Mouse (Mus musculus) MEL (cell line): ENCODE measurements at regions not wholly inside any gene's neighbourhood (a gene's known extent, or its start where the extent isn't known, plus 50 kb on each side); places are given as distances from the start of the nearest gene placed in this dataset.

Experiments
- DNase-seq: peaks from one replicate; pipeline ENCODE4 v3.0.0; 2011; ENCODE audit warnings: low read depth, low spot score
- H3K27ac ChIP-seq: 2 replicates; pipeline ENCODE4 v1.5.1; 2012; ENCODE audit warnings: low read depth, mild to moderate bottlenecking, control low read depth, low read length, moderate library complexity; ENCODE audit not compliant: control insufficient read depth
- H3K27me3 ChIP-seq, 2 experiments: fragments of 150-350 bp in 1 of 2; sonication (generic) in 1 of 2; 2 replicates each; pipeline ENCODE4 v1.6.1; 2012; ENCODE audit warnings: low read length in 2 of 2, mild to moderate bottlenecking in 2 of 2, improper control_type of control experiment in 1 of 2, moderate library complexity in 1 of 2; ENCODE audit not compliant: insufficient read depth in 2 of 2, control insufficient read depth in 1 of 2
- H3K36me3 ChIP-seq, 2 experiments: 2 replicates each; pipeline ENCODE4 v1.6.1; 2012 to 2014; ENCODE audit warnings: low read length in 2 of 2, improper control_type of control experiment in 1 of 2, inconsistent platforms in 1 of 2, mild to moderate bottlenecking in 1 of 2; ENCODE audit not compliant: insufficient read depth in 2 of 2, control insufficient read depth in 1 of 2
- H3K4me1 ChIP-seq, 2 experiments: fragments of 150-350 bp in 1 of 2; sonication (generic) in 1 of 2; 2 replicates each; pipeline ENCODE4 v1.6.1; 2012; ENCODE audit warnings: low read length in 2 of 2, improper control_type of control experiment in 1 of 2, mild to moderate bottlenecking in 1 of 2; ENCODE audit not compliant: insufficient read depth in 2 of 2, control insufficient read depth in 1 of 2
- H3K4me3 ChIP-seq, 2 experiments: fragments of 150-350 bp in 1 of 2; sonication (generic) in 1 of 2; 2 replicates each; pipeline ENCODE4 v1.5.1; 2012; ENCODE audit warnings: low read depth in 2 of 2, low read length in 2 of 2, mild to moderate bottlenecking in 2 of 2, moderate library complexity in 2 of 2, control low read depth in 1 of 2, improper control_type of control experiment in 1 of 2; ENCODE audit not compliant: control insufficient read depth in 1 of 2, insufficient read depth in 1 of 2
- H3K79me2 ChIP-seq: 2 replicates; pipeline ENCODE4 v1.6.1; 2012; ENCODE audit warnings: mild to moderate bottlenecking, low read length, moderate library complexity; ENCODE audit not compliant: control insufficient read depth, poor library complexity, insufficient read depth
- H3K9ac ChIP-seq: 2 replicates; pipeline ENCODE4 v1.6.1; 2012; ENCODE audit warnings: low read depth, mild to moderate bottlenecking, control low read depth, low read length, moderate library complexity; ENCODE audit not compliant: control insufficient read depth, poor library complexity, severe bottlenecking
- H3K9me3 ChIP-seq: fragments of 150-350 bp; sonication (generic); replicated peaks from 2 replicates; pipeline ENCODE4 v1.6.1; 2012; ENCODE audit warnings: mild to moderate bottlenecking, low read length, improper control_type of control experiment, moderate library complexity; ENCODE audit not compliant: insufficient read depth
- BHLHE40 ChIP-seq: IDR thresholded peaks from 2 replicates; pipeline ENCODE4 v1.6.1; 2012; ENCODE audit warnings: low read depth, mild to moderate bottlenecking, inconsistent platforms, low read length, improper control_type of control experiment, borderline replicate concordance
- CHD1 ChIP-seq: IDR thresholded peaks from 2 replicates; pipeline ENCODE4 v1.6.1; 2012; ENCODE audit warnings: low read depth, mild to moderate bottlenecking, inconsistent platforms, low read length, improper control_type of control experiment
- CHD2 ChIP-seq: IDR thresholded peaks from 2 replicates; pipeline ENCODE4 v1.6.1; 2011; ENCODE audit warnings: low read length, improper control_type of control experiment
- ELF1 ChIP-seq: IDR thresholded peaks from 2 replicates; pipeline ENCODE4 v1.6.1; 2014; ENCODE audit warnings: low read depth, mild to moderate bottlenecking, inconsistent platforms, low read length, improper control_type of control experiment, moderate library complexity
- EP300 ChIP-seq, 2 experiments: IDR thresholded peaks; 2 replicates each; pipeline ENCODE4 v1.6.1; 2011; ENCODE audit warnings: improper control_type of control experiment in 2 of 2, low read length in 2 of 2, low read depth in 1 of 2, mild to moderate bottlenecking in 1 of 2
- ETS1 ChIP-seq: IDR thresholded peaks from 2 replicates; pipeline ENCODE4 v1.6.1; 2012; ENCODE audit warnings: low read depth, mild to moderate bottlenecking, inconsistent platforms, low read length, improper control_type of control experiment, moderate library complexity
- GABPA ChIP-seq: IDR thresholded peaks from 2 replicates; pipeline ENCODE4 v1.6.1; 2012; ENCODE audit warnings: low read depth, mild to moderate bottlenecking, inconsistent platforms, low read length, improper control_type of control experiment, moderate library complexity
- GATA1 ChIP-seq: IDR thresholded peaks from 2 replicates; pipeline ENCODE4 v1.6.1; 2011; ENCODE audit warnings: low read depth, low read length, improper control_type of control experiment
- JUND ChIP-seq: IDR thresholded peaks from 2 replicates; pipeline ENCODE4 v1.6.1; 2011; ENCODE audit warnings: low read depth, mild to moderate bottlenecking, improper control_type of control experiment, low read length
- MAFK ChIP-seq: IDR thresholded peaks from 2 replicates; pipeline ENCODE4 v1.6.1; 2011; ENCODE audit warnings: low read depth, mild to moderate bottlenecking, low read length, improper control_type of control experiment, borderline replicate concordance
- MAX ChIP-seq: IDR thresholded peaks from 2 replicates; pipeline ENCODE4 v1.6.1; 2011; ENCODE audit warnings: low read length, improper control_type of control experiment
- MAZ ChIP-seq: IDR thresholded peaks from 2 replicates; pipeline ENCODE4 v1.6.1; 2012; ENCODE audit warnings: low read depth, mild to moderate bottlenecking, inconsistent platforms, low read length, improper control_type of control experiment
- MEF2A ChIP-seq: IDR thresholded peaks from 2 replicates; pipeline ENCODE4 v1.6.1; 2014; ENCODE audit warnings: low read depth, mild to moderate bottlenecking, inconsistent platforms, low read length, improper control_type of control experiment; ENCODE audit not compliant: poor library complexity, insufficient replicate concordance, severe bottlenecking; ENCODE audit errors: extremely low read depth
- MXI1 ChIP-seq: IDR thresholded peaks from 2 replicates; pipeline ENCODE4 v1.6.1; 2011; ENCODE audit warnings: mild to moderate bottlenecking, low read depth, low read length, improper control_type of control experiment
- MYB ChIP-seq: IDR thresholded peaks from 2 replicates; pipeline ENCODE4 v1.6.1; 2011; ENCODE audit warnings: mild to moderate bottlenecking, low read depth, low read length, improper control_type of control experiment
- MYC ChIP-seq: IDR thresholded peaks from 2 replicates; pipeline ENCODE4 v1.6.1; 2011; ENCODE audit warnings: low read depth, mild to moderate bottlenecking, low read length, improper control_type of control experiment, moderate library complexity
- NELFE ChIP-seq: IDR thresholded peaks from 2 replicates; pipeline ENCODE4 v1.6.1; 2011; ENCODE audit warnings: low read depth, low read length, improper control_type of control experiment
- RCOR1 ChIP-seq: IDR thresholded peaks from 2 replicates; pipeline ENCODE4 v1.6.1; 2012; ENCODE audit warnings: low read depth, mild to moderate bottlenecking, inconsistent platforms, low read length, improper control_type of control experiment
- SIN3A ChIP-seq: IDR thresholded peaks from 2 replicates; pipeline ENCODE4 v1.6.1; 2012; ENCODE audit warnings: low read length, improper control_type of control experiment, inconsistent platforms
- SMC3 ChIP-seq: IDR thresholded peaks from 2 replicates; pipeline ENCODE4 v1.6.1; 2011; ENCODE audit warnings: low read depth, low read length, improper control_type of control experiment
- TBP ChIP-seq: IDR thresholded peaks from 2 replicates; pipeline ENCODE4 v1.8.0; 2011; ENCODE audit warnings: low read depth, low read length, improper control_type of control experiment
- TCF12 ChIP-seq: IDR thresholded peaks from 2 replicates; pipeline ENCODE4 v1.6.1; 2014; ENCODE audit warnings: low read depth, mild to moderate bottlenecking, inconsistent platforms, low read length, improper control_type of control experiment, moderate library complexity
- USF1 ChIP-seq: IDR thresholded peaks from 2 replicates; pipeline ENCODE4 v1.6.1; 2014; ENCODE audit warnings: low read depth, mild to moderate bottlenecking, inconsistent platforms, low read length, improper control_type of control experiment, moderate library complexity
- USF2 ChIP-seq, 2 experiments: IDR thresholded peaks; 2 replicates each; pipeline ENCODE4 v1.6.1; 2011 to 2012; ENCODE audit warnings: improper control_type of control experiment in 2 of 2, low read length in 2 of 2, borderline replicate concordance in 1 of 2, inconsistent platforms in 1 of 2, low read depth in 1 of 2, mild to moderate bottlenecking in 1 of 2; ENCODE audit not compliant: insufficient read depth in 1 of 2
- ZMIZ1 ChIP-seq: IDR thresholded peaks from 2 replicates; pipeline ENCODE4 v1.6.1; 2012; ENCODE audit warnings: low read depth, mild to moderate bottlenecking, inconsistent platforms, low read length, improper control_type of control experiment, moderate library complexity
- ZNF384 ChIP-seq: IDR thresholded peaks from 2 replicates; pipeline ENCODE4 v1.6.1; 2012; ENCODE audit warnings: low read depth, mild to moderate bottlenecking, inconsistent platforms, low read length, improper control_type of control experiment

DNA sequence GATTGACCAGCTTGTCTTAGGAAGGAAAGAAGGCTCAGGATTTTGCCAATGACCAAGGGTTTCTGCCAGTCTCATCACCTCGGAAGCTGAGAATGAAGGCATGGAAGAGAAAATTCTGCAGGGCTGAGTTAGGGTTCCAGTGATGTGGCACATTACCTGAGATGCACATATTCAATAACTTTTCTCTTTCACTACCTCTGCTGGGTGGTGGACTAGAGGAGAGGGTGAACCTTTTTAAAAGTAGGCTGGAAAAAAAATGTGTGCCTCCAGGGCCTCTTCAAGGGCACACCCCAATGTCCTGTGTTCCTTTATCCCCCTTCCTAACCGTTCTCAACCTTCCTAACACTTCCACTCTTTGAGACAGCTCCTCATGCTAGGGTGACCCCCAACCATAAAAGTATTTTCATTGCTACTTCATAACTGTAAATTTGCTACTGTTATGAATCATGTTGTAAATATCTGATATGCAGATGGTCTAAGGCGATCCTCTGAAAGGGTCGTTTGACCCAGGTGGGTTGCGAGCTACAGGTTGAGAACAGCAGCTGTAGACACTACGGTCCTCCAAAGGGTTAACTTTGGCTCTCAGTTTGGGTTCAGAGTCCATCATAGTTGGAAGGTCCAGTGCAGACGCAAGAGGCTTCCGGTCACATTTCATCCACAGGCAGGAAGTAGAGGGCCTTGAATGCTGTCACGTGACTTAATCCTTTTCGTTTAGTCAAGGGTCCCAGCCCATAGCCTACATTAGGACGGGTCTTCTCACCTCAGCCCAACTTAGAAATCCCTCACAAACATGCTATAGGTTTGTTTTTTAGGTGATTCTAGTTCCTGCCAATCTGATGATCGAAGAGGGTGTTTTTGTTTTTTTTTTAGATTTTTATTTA lies 75.1 kb upstream of the Cpsf6 start:
- no peak overlapping the region for H3K27ac ChIP-seq
- H3K9ac ChIP-seq, result no peak overlapping the region
- no peak for TF ChIP-seq GABPA
- TF ChIP-seq MYB, result no peak
- TF ChIP-seq RCOR1, result no peak
- peak; percentile 78 for TF ChIP-seq USF1
- TF ChIP-seq EP300 (IDR thresholded peaks at IDR 0.05; ENCODE audit: low read depth in 1 of 2, low read length in 2 of 2), result no peak
- TF ChIP-seq SIN3A, result no peak
- no peak for TF ChIP-seq MYC
- TF ChIP-seq MXI1, result no peak
- TF ChIP-seq MAX, result peak; percentile 43; the same call in 1 of the 2 replicates
- no peak for TF ChIP-seq MAZ
- TF ChIP-seq GATA1, result no peak
- no peak for TF ChIP-seq ETS1
- TF ChIP-seq TBP, result no peak
- TF ChIP-seq NELFE, result no peak
- no peak for TF ChIP-seq MEF2A
- TF ChIP-seq ZNF384, result no peak
- TF ChIP-seq MAFK, result no peak
- TF ChIP-seq ZMIZ1, result no peak
- peak; percentile 17 to 24; a peak in 1 of 4 replicates for TF ChIP-seq USF2 (IDR thresholded peaks at IDR 0.05; ENCODE audit: borderline replicate concordance in 1 of 2, insufficient read depth in 1 of 2, low read depth in 1 of 2, low read length in 2 of 2)
- TF ChIP-seq BHLHE40, result no peak
- TF ChIP-seq CHD1, result no peak
- no peak for TF ChIP-seq ELF1
- no peak for TF ChIP-seq CHD2
- no peak for TF ChIP-seq SMC3
- no peak for TF ChIP-seq JUND
- TF ChIP-seq TCF12, result no peak

More for the DNA sequence above, 75.1 kb upstream of the Cpsf6 start:
- no peaks in the 10 kb centered on the region for H3K27me3 ChIP-seq
- peaks cover 0 to 9% of the 10 kb centered on the region in 2 experiments; a peak in 2 of 4 replicates for H3K36me3 ChIP-seq
- no peak overlapping the region for H3K4me3 ChIP-seq
- no peaks in the 10 kb centered on the region for H3K9me3 ChIP-seq
- no peak for DNase-seq
- peaks cover 0 to 20% of the 10 kb centered on the region in 2 experiments; a peak in 2 of 4 replicates for H3K4me1 ChIP-seq
- H3K79me2 ChIP-seq, result no peaks in the 10 kb centered on the region
